Mouse (Mus musculus) hindbrain, embryonic 10.5 days (tissue): ENCODE measurements around the gene Proser2. TPM values are rescaled to one million over a fixed set of nuclear protein-coding genes. Genes with fewer than 3 reads are reported as not detected.

Experiments used
- DNase-seq: peaks from one replicate; pipeline ENCODE4 v3.0.0-alpha.2; 2017; ENCODE audit warnings: low spot score
- H3K27ac ChIP-seq: fragments of 300-500 bp; sonication (generic); 2 replicates; pipeline ENCODE4 v1.5.1; 2016; ENCODE audit warnings: mild to moderate bottlenecking, moderate library complexity
- H3K27me3 ChIP-seq: fragments of 300-500 bp; sonication (generic); 2 replicates; pipeline ENCODE4 v1.6.1; 2016; ENCODE audit warnings: mild to moderate bottlenecking; ENCODE audit not compliant: poor library complexity, insufficient read depth, severe bottlenecking
- H3K36me3 ChIP-seq: fragments of 300-500 bp; sonication (generic); 2 replicates; pipeline ENCODE4 v1.6.1; 2016; ENCODE audit warnings: mild to moderate bottlenecking, moderate library complexity
- H3K4me1 ChIP-seq: fragments of 300-500 bp; sonication (generic); replicated peaks from 2 replicates; pipeline ENCODE4 v1.6.1; 2016; ENCODE audit warnings: mild to moderate bottlenecking
- H3K4me3 ChIP-seq: fragments of 300-500 bp; sonication (generic); 2 replicates; pipeline ENCODE4 v1.5.1; 2016; ENCODE audit warnings: mild to moderate bottlenecking, moderate library complexity
- H3K9me3 ChIP-seq: fragments of 300-500 bp; sonication (generic); 2 replicates; pipeline ENCODE4 v1.6.1; 2016; ENCODE audit warnings: mild to moderate bottlenecking, moderate library complexity
- WGBS: fragments of 180-500 bp; shearing (Covaris S2); methylation state at CpG from one replicate; pipeline ENCODE4 v1.1.7; 2016; 5-methylcytosine and 5-hydroxymethylcytosine counted together
- polyA plus RNA-seq: library from polyadenylated mRNA; unstranded; fragments of >200 nt; fragmentation: Nextera tagmentation; extraction: Ambion mirVana; gene quantifications from 2 replicates; pipeline ENCODE4 v1.2.1, GENCODE M21; 2016

Gene Proser2
- polyA plus RNA-seq, 1 experiment from 2014 or later = 3.4 TPM

- whole genome bisulfite sequencing = 89% methylated on average over 4 of the region's 4 CpGs
- no peaks in the 10 kb centered on the region for H3K36me3 ChIP-seq
- no peaks in the 10 kb centered on the region for H3K27me3 ChIP-seq
- no peaks in the 10 kb centered on the region for H3K9me3 ChIP-seq
- no peak for DNase-seq
- H3K4me1 ChIP-seq = peaks cover 18% of the 10 kb centered on the region
- no peak overlapping the region for H3K4me3 ChIP-seq
- no peak overlapping the region for H3K27ac ChIP-seq
These were observed 27.2 kb upstream of the Proser2 start for GRCm38 (mm10) chr2:6157208-6157607.

GRCm38 (mm10) chr2:6149801-6150200 is 19.8 kb upstream of the Proser2 start:
- H3K9me3 ChIP-seq = no peaks in the 10 kb centered on the region
- 97% methylated on average over 5 of the region's 5 CpGs for WGBS

GRCm38 (mm10) chr2:6146901-6147300 is 16.9 kb upstream of the Proser2 start:
- 89% methylated on average over 7 of the region's 7 CpGs for WGBS
- no peak for DNase-seq

More at GRCm38 (mm10) chr2:6149801-6150200, 19.8 kb upstream of the Proser2 start:
- Histone ChIP-seq H3K27ac (no peak overlapping the region), H3K27me3 (no peaks in the 10 kb centered on the region), H3K4me1 (no peaks in the 10 kb centered on the region), H3K36me3 (no peaks in the 10 kb centered on the region), H3K4me3 (no peak overlapping the region)
- no peak for DNase-seq

GRCm38 (mm10) chr2:6146257-6146656 is 16.2 kb upstream of the Proser2 start:
- Histone ChIP-seq H3K27ac (no peak overlapping the region), H3K36me3 (no peaks in the 10 kb centered on the region), H3K27me3 (no peaks in the 10 kb centered on the region), H3K9me3 (no peaks in the 10 kb centered on the region), H3K4me1 (no peaks in the 10 kb centered on the region), H3K4me3 (no peak overlapping the region)
- no peak for DNase-seq
- WGBS = 80% methylated on average over 4 of the region's 4 CpGs

More at GRCm38 (mm10) chr2:6146901-6147300, 16.9 kb upstream of the Proser2 start:
- no peaks in the 10 kb centered on the region for H3K36me3 ChIP-seq
- no peak overlapping the region for H3K27ac ChIP-seq
- H3K4me1 ChIP-seq = no peaks in the 10 kb centered on the region
- no peaks in the 10 kb centered on the region for H3K27me3 ChIP-seq
- H3K4me3 ChIP-seq = no peak overlapping the region
- no peaks in the 10 kb centered on the region for H3K9me3 ChIP-seq

- no peak for DNase-seq
- Histone ChIP-seq H3K27ac (no peak overlapping the region), H3K4me3 (no peak overlapping the region), H3K27me3 (no peaks in the 10 kb centered on the region), H3K36me3 (no peaks in the 10 kb centered on the region), H3K4me1 (no peaks in the 10 kb centered on the region), H3K9me3 (no peaks in the 10 kb centered on the region)
- 81% methylated on average over 10 of the region's 10 CpGs for WGBS
These were observed 15.6 kb upstream of the Proser2 start for GRCm38 (mm10) chr2:6145611-6146010.

- Histone ChIP-seq H3K27me3 (no peaks in the 10 kb centered on the region), H3K27ac (no peak overlapping the region), H3K9me3 (no peaks in the 10 kb centered on the region), H3K4me1 (no peaks in the 10 kb centered on the region), H3K36me3 (no peaks in the 10 kb centered on the region), H3K4me3 (no peak overlapping the region)
- no peak for DNase-seq
- 81% methylated on average over 16 of the region's 16 CpGs for WGBS
These were observed 13.1 kb upstream of the Proser2 start for GRCm38 (mm10) chr2:6142915-6143654.

- Histone ChIP-seq H3K4me1 (no peaks in the 10 kb centered on the region), H3K9me3 (no peaks in the 10 kb centered on the region), H3K27ac (no peak overlapping the region), H3K27me3 (no peaks in the 10 kb centered on the region), H3K36me3 (no peaks in the 10 kb centered on the region), H3K4me3 (no peak overlapping the region)
- 86% methylated on average over 9 of the region's 9 CpGs for WGBS
- no peak for DNase-seq
These were observed 10.7 kb upstream of the Proser2 start for GRCm38 (mm10) chr2:6140572-6141161.

- WGBS = 90% methylated on average over 19 of the region's 19 CpGs
- Histone ChIP-seq H3K4me3 (no peak overlapping the region), H3K9me3 (no peaks in the 10 kb centered on the region), H3K4me1 (peaks cover 12% of the 10 kb centered on the region; the same call in 1 of the 2 replicates), H3K27ac (no peak overlapping the region), H3K36me3 (no peaks in the 10 kb centered on the region), H3K27me3 (peaks cover 13% of the 10 kb centered on the region)
- no peak for DNase-seq
These were observed 3.9 kb upstream of the Proser2 start for GRCm38 (mm10) chr2:6133871-6134270.

- Histone ChIP-seq H3K27me3 (peaks cover 30% of the 10 kb centered on the region), H3K4me1 (peaks cover 16% of the 10 kb centered on the region; the same call in 1 of the 2 replicates)
These were observed 1.1 kb downstream of the Proser2 start for GRCm38 (mm10) chr2:6128881-6129280.

GRCm38 (mm10) chr2:6128136-6128805 is 1.7 kb downstream of the Proser2 start:
- peaks cover 30% of the 10 kb centered on the region for H3K27me3 ChIP-seq
- no peaks in the 10 kb centered on the region for H3K9me3 ChIP-seq
- 88% methylated on average over 11 of the region's 11 CpGs for WGBS
- DNase-seq = no peak
- peaks cover 16% of the 10 kb centered on the region; the same call in 1 of the 2 replicates for H3K4me1 ChIP-seq
- no peak overlapping the region for H3K27ac ChIP-seq
- no peaks in the 10 kb centered on the region for H3K36me3 ChIP-seq
- 0 out of 2 replicates have a peak overlapping the region, but pooled peaks have one; percentile 77 for H3K4me3 ChIP-seq

More at GRCm38 (mm10) chr2:6128881-6129280, 1.1 kb downstream of the Proser2 start:
- H3K36me3 ChIP-seq = no peaks in the 10 kb centered on the region
- 45% methylated on average over 8 of the region's 8 CpGs for WGBS
- no peaks in the 10 kb centered on the region for H3K9me3 ChIP-seq
- H3K27ac ChIP-seq = no peak overlapping the region
- DNase-seq = no peak
- peak overlapping the region; percentile 77 for H3K4me3 ChIP-seq

- no peak overlapping the region for H3K27ac ChIP-seq
- DNase-seq = no peak
- WGBS = 88% methylated on average over 7 of the region's 7 CpGs
- H3K27me3 ChIP-seq = peaks cover 9% of the 10 kb centered on the region
- H3K4me3 ChIP-seq = no peak overlapping the region
- no peaks in the 10 kb centered on the region for H3K36me3 ChIP-seq
- H3K4me1 ChIP-seq = 0 out of 2 replicates have a peak, but pooled peaks cover 4% of the 10 kb centered on the region
- no peaks in the 10 kb centered on the region for H3K9me3 ChIP-seq
These were observed 7.0 kb downstream of the Proser2 start for GRCm38 (mm10) chr2:6123046-6123445.

GRCm38 (mm10) chr2:6121091-6121490 is 8.9 kb downstream of the Proser2 start:
- Histone ChIP-seq H3K9me3 (no peaks in the 10 kb centered on the region), H3K36me3 (no peaks in the 10 kb centered on the region), H3K4me3 (no peak overlapping the region), H3K27ac (no peak overlapping the region), H3K27me3 (no peaks in the 10 kb centered on the region), H3K4me1 (0 out of 2 replicates have a peak, but pooled peaks cover 3% of the 10 kb centered on the region)
- 76% methylated on average over 2 of the region's 2 CpGs for WGBS
- DNase-seq = no peak

GRCm38 (mm10) chr2:6118246-6118645 is 11.8 kb downstream of the Proser2 start:
- Histone ChIP-seq H3K27me3 (no peaks in the 10 kb centered on the region), H3K4me1 (no peaks in the 10 kb centered on the region), H3K9me3 (no peaks in the 10 kb centered on the region), H3K4me3 (no peak overlapping the region), H3K27ac (no peak overlapping the region), H3K36me3 (no peaks in the 10 kb centered on the region)
- 84% methylated on average over 10 of the region's 10 CpGs for whole genome bisulfite sequencing
- no peak for DNase-seq
